Mouse (Mus musculus) heart, adult 9 months (tissue): ENCODE results near the gene Mybphl.

Experiments used
- DNase-seq, 2 experiments: peaks; one replicate each; pipeline ENCODE4 v3.0.0; 2022; ENCODE audit warnings: low spot score in 2 of 2

The Mybphl gene

DNA sequence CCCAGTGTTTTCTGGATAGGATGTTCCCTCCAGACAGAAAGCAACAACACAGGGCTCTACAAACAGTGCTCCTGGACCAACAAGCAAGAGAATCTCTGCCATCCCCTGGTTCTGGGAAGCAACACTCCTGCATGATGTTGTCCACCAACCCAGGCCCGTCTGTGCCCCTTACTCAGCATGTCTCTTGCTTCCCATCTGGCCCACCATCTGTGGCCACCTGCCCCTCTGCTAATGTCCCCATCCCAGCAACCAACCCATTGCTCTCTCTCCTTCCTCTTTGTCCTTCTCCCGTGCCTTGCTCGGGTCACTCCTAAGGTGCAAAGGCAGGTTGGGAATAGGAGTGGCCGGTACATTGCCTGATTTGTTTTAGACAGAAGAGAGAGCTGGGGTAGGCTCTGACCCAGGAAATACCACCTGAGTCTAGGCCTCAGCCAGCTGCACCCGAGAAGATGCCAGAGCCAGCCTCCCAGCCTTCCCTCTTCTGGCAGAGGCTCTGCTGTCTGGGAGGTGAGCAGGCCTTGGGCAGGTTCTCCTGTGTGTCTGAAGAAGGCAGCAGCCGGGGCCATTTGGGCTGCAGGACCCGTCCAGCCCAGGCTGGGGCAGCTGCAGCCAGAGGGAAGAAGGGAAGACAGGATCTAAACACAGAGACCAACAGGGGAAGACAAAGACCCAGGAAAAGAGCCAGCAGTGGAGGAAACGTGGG, 45.1 kb downstream of the Mybphl start:
- DNase-seq = no peak

DNA sequence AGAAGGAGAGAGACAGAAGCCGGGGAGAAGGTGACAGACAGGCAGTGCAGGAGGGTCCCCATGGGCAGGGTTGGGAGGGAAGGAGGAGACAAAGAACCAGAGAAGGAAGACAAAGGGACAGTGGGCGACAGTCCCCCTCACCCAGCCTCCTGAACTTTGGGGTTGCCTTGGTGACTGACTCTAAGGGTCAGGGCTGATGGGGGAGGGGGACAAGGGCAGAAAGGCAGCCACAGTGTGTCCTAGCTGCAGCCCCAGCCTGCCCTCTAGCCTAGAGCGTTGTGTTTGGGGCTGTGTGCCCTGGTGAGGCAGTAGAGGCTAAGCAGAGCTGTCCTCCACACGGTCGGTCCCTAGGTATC, 45.6 kb downstream of the Mybphl start:
- DNase-seq = no peak

GRCm38 (mm10) chr3:108411026-108411753, 46.5 kb downstream of the Mybphl start:
- DNase-seq = no peak

- peak in 1 of 2 experiments; percentile 22 for DNase-seq
Measured at GRCm38 (mm10) chr3:108411754-108412121, 47.0 kb downstream of the Mybphl start.

DNA sequence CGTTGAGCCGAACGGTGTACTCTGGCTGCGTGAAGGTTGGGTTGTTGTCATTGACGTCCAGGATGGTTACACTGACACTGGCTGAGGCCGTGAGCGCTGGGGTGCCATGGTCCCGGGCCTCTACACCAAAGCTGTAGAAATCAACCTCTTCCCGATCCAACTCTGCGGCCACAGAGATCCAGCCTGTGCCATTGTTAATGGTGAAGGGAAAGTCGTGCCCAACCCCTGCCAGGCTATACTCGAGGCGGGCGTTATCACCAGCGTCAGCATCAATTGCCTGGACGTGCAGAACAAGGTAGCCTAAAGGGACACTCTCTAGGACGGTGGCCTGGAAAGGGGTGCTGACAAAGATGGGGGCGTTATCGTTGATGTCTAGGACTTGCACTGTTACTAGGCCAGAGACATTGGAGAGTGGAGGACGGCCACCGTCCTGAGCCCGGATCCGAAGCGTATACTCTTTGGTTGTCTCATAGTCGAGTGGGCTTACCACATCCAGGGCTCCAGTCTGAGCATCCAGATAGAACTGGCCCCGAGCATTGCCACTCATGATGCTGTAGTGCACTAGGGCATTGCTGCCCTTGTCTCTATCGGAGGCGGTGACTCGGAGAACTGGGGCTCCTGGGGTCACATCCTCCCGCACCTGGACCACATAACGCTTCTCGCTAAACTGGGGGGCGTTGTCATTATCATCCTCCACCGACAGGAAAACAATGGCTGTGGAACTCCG, 49.1 kb downstream of the Mybphl start:
- no peak for DNase-seq

DNA sequence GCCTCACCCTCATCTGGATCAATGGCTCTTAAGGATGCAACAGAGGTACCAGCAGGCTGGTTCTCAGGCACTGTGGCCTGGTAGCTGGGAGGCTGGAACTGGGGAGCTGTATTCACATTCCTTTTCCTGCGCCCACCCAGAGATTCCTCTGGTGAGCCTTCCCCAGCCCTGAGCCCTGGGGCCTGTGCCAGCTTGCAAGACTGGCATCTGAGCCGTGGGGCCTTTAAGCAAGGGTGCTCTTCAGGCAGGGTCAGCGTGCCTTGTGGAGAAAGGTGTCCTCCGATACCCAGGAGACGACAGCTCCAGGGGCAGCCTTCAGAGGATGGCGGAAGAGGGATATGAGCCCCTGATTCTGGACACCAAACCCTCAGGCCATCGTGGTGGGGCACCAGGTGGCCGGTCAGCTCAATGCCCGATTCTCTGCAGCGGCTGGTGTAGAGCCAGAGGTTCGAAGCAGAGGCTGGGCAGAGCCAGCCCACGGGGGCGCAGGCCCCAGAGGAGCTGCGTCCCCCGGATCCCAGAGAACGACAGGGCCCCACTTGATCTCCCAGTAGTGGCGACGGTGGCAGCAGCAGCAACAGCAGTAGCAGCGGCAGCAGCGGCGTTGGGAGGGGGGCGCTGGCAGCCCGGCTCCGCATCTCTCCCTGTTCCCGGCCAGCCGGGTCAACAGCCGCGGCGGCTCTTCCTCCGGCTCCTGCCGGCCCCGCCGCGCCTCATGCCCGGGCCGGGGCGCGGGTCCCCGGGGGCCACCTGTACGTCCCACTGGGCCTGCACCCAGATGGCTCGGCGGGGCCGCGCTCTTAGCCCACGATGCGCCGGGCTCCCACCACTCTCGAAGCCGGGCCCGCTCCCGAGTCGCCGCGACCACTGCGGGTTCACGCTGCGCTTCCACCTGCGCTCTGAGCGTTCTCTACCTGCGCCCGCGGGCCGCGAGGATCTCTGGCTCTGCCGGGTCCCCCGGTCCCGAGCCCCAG, 50.4 kb downstream of the Mybphl start, which contains the start of gene Celsr2:
Celsr2 (minus strand) TSS at position 696 of the 974 bp plus-strand sequence.
- DNase-seq = no peak

GRCm38 (mm10) chr3:108415831-108416223, 51.1 kb downstream of the Mybphl start:
- peak; percentile 45 to 51 for DNase-seq

- DNase-seq = no peak
Measured at GRCm38 (mm10) chr3:108423006-108423405, 58.3 kb downstream of the Mybphl start.

DNA sequence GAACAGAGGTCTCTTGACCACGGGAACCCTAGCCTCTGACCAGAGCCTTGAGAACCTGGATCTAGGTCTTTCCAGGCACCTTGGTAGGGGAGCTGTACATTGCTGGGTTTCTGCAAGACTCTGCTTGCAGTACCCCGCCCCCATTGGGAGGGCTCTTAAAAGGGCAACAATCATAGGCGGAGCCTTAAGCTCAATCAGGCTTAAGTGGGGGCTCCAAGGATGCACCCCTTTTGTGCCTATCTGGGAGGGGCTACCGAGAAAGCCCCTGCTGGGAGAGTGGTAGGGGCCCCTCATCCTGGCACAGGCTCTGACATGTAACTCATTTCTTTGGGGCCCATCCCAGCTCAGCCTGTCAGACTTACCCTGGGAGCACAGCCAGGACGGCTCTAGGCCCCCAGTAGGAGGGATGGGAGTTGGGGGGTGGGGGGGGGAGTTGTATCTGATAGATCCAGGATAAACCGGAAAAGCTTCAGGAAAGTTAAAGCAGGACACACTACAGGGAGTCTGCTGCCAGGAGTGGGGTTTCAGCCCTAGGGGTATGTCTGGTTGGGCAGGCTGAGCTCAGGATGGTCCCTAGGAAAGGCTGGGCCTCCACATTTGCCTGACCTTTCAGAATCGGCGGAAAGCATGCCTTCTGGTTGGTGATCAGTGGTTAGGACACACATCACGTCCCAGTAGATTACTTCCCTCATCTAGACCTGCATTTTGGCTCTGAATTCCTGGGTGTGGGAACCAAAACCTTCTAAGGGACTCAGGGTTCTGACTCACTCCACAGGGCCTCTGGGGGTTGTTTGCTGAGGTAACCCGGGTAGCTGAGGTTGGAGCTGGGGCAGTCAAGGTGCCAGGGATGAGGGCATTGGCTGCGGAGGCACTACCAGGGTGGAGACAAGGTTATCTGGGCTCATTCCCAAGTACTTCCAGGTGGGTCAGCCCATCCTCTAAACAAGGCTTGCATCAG, 59.4 kb downstream of the Mybphl start:
- DNase-seq = peak in 1 of 2 experiments; percentile 14

GRCm38 (mm10) chr3:108424944-108425623, 60.4 kb downstream of the Mybphl start:
- DNase-seq = no peak

- DNase-seq = no peak
Measured at GRCm38 (mm10) chr3:108425624-108426018, 60.9 kb downstream of the Mybphl start.
